Mouse (Mus musculus): Measurements from ENCODE around the gene Cep131.

Cep131 gene

GRCm38 (mm10) chr11:120022841-120023240 lies 63.8 kb downstream of the Cep131 start:
- no peak for DNase-seq (ENCODE audit: low read depth)

GRCm38 (mm10) chr11:120022216-120022615 lies 64.4 kb downstream of the Cep131 start:
- DNase-seq (ENCODE audit: low read depth) = no peak

- no peak for DNase-seq (ENCODE audit: low read depth)
These were observed 65.3 kb downstream of the Cep131 start for GRCm38 (mm10) chr11:120021367-120021766.

- no peak for DNase-seq (ENCODE audit: low read depth)
These were observed 66.8 kb downstream of the Cep131 start for GRCm38 (mm10) chr11:120019542-120020440.

- no peak for DNase-seq (ENCODE audit: low read depth)
These were observed 69.6 kb downstream of the Cep131 start for GRCm38 (mm10) chr11:120017011-120017410.

GRCm38 (mm10) chr11:120014758-120015157 lies 71.9 kb downstream of the Cep131 start:
- DNase-seq (ENCODE audit: low read depth) = no peak

Measured in c-Kit-positive CD71-positive TER-119-negative erythroid progenitor cells, embryonic 14.5 days (primary cell).